Mouse (Mus musculus): ENCODE measurements around the gene Pbld1.
A peak's percentile ranks its signal among the peaks of the same experiment; 100 is the strongest.

Gene Pbld1

DNA sequence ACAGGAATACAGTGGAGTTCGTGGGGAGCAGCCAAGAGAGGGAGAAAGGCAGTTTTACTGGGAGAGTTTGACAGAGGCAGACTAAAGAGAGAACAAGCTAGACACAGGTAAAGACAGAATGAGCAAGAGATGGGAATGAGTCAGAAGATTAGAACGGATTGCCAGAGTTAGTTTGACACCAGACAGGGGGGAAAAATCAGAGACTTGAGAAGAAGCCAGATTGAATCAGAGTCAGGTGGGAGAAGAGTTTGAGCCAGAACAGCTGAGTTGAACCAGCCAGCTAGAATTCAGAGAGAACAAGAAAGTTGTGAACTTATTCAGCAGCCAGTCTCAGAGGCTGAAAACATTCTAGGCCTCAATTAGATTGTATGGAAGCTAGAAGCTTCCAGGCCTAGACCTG is at the start of gene Pbld1:
Pbld1 (plus strand) TSS at position 301 of the 400 bp plus-strand sequence.
- no peak for DNase-seq

DNA sequence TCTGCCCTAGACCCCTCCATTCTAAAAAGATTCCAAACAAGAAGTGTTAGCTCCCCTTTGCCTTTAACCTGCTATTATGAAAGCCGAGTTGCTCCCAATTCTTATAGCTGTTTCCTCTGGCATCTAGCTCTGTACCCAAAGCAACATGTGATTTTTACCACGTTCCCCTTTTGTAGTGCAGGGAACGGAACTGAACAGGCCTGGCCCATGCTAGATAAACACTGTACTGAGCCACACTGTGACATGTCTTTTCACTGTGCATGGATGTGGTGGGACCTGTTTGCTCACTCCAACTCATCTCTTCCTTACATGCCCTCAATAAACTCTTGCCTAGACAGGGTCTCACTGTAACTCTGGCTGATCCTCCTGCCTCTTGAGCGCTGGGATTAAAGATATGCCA is 49.7 kb upstream of the Pbld1 start:
- no peak for DNase-seq

DNA sequence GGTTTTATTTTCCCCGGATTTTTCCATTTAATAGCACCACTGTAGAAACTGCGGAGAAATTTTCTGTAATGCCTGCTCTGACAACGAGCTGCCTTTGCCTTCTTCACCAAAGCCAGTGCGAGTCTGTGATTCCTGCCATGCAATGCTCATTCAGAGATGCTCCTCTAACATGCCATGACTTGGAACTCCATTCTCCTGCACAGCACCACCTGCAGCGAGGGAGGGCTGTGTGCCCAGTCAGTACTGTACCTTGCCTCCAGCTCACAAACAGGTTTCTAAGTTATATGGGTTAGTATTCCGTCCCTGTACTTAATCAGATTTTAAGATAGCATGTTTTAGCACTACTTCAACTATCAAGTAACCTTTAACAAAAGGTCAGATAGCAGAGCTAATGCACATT is 48.4 kb upstream of the Pbld1 start:
- no peak for DNase-seq

DNA sequence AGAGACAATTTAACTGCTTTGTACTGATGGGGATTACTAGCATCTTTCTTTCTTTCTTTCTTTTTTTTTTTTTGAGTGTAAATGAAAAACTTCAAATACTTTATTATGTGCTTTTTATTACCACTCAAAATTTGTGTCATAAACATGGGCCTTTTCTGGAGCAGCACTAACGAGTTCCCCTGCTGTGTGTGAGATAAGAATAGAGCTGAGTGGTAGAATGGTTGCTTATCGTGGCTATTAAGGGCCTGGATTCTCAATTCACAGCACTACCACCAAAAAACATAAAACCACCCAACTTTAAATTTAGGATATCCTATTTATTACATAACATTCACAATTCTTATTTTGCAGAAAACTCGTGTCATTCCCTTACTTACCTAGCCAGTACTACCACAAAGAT is 46.5 kb upstream of the Pbld1 start:
- DNase-seq = no peak

DNA sequence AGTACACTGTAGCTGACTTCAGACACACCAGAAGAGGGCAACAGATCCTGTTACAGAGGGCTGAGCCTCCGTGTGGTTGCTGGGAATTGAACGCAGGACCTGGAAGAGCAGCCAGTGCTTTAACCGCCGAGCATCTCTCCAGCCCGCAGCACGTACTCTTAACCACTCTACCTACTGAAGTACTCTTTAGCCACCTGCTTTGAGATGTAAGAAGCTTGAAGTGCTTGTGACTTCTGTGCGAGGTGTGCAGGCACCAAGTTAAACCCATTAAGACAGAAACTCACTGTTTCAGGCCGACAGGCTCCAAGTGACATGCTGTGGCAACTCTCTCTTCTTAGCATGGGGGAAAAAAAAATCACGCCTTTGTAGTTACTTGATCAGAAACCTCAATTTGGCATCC is 45.8 kb upstream of the Pbld1 start:
- DNase-seq = no peak

DNA sequence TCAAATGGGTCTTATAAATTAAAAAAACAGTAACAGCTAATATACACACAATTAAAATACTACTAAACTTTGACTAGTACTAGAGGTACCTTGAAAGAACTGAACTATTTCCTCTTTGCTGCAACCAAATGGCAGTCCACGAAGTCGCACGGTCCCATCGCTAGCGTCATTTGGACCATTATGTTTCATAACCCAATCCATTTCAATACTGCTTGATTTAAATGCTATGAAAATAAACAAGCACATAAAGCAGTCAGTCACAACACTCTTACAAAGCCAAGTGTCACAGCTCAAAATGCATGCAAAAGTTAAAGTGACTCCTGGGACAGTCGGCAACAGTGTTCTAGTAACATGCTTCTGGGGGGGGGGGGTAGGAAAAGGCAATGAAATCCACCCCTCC is 40.7 kb upstream of the Pbld1 start:
- no peak for DNase-seq

DNA sequence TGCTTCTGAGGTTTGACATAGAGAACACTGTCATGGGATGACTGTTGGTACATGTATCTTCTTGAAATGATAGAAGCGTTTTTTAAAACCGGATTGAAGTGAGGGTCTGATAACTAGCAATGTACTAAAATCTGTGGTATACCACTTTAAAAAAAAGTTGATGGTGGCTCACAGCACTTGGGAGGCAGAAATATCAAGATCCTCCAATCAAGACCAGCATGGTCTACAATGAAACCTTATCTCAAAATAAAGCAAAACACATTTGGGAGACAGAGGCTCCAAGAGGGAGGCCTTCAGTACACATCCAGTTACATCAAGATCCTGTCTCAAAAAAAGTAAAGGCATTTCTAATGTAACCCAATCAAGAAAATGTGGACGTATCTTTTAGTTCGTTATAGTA is 38.3 kb upstream of the Pbld1 start:
- no peak for DNase-seq

DNA sequence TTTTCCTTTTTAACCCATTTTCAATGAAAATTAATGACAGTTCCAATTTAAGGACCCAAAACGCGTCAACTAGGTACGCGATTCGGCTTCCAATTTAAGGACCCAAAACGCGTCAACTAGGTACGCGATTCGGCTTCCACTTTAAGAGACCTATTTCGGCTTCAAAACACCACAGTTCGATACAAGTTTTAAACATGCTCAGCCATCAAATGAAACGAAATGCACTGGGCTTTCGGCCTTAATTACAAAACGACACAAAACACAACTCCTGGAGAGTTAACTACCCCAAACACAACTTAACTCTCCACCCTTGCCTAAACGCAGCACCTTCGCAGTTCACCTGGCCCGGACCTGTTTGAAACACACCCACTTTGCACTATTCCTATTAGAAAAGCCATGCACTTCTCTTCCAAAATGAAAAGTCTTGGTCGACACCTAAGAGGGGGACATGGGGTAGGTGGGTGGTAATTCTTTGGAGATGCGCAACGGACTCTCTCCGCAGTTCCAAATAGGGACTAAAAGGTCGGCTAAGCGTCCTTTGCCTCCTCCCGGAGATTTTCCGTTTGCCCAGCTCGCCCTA is 37.3 kb upstream of the Pbld1 start:
- no peak for DNase-seq

DNA sequence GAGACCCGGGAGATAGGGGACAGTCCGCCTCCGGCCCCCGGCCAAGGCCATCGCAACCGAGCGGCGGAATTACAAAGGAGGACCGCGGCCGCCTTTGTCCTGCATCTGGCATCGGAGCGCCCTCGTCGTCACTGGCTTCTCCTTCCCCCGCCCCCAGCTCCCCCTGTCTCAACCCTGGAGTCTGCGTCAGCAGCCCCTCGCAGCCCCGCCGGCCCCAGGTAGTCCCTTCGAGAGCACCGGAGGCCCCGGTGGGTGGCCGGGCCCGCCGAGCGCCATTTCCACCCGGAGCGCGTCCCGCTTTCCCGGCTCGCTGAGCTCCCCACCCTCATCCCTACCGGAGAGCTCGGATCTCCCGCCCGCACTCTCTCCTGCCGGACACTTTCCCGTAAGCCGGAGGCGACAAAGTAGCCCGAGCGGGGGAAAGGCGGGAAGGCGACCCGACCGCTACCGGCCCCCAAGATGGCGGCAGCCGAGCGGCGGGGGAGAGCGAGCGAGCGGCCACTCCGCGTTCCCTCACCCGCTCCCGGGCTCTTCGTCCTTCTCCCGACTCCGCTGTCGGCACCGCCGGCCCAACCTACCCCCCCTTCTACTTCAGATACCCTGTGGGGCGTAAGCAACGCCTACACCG is 36.7 kb upstream of the Pbld1 start:
- peak; percentile 53 for DNase-seq

DNA sequence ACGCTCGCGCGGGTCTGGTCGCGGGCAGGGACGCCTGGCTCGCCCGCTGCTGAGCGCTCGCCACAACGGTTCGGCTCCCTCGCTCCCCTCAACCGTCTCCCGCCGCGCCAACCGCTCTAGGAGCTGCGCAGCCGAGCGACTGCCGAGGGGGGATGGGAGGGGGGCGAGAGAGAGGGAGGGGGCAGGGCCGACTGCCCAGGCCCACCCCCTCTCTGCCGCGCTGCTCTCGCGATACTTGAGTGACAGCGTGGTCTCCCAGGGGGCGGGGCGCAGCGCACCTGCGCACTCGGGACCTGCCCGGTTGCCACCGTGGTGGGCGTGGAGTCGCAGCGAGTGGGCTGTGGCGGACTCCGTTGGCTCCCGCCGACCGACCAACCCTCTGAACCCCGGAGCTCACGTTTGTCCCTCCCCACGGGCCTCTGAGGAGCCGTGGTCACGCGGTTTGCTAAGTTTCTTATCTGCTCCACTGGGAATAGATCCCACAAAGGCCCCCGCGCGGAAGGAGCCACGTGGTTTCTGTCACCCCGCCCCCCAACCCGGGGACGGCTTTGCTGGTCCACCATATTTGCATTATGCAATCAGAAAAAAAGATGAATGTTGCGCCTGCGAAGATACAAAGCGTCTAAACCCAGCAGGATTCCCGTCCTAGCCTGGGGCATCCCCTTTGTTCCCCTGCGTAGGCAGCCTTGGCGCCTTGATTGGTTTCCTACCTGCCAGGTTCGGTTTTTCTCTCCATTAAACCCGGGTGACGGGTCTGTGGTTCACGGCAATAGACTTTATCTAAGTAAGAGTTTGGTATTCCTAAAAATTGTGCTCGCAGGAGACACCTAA is 36.0 kb upstream of the Pbld1 start, which contains the start of the genes Hnrnph3 and Pbld2:
Hnrnph3 (minus strand) TSS at position 469 of the 831 bp plus-strand sequence.
Pbld2 (plus strand) TSS at position 567 of the 831 bp plus-strand sequence.
- peak; percentile 98 for DNase-seq

DNA sequence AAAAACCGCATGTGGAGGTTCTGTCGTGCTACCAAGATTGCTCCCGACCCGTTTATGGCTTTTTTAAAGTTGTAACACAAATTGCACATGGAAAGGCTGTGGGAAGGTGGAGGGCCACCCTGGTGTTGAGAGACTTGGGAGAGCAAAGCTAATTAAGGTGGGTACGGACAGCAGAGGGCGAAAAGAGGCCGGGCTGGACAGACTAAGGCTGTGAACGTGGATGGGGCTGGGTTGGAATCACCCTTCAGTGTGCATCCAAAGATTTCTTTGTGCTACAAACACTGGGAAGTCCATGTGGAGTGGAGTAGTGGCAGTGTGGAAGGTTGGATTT is 35.4 kb upstream of the Pbld1 start:
- peak; percentile 52 for DNase-seq

DNA sequence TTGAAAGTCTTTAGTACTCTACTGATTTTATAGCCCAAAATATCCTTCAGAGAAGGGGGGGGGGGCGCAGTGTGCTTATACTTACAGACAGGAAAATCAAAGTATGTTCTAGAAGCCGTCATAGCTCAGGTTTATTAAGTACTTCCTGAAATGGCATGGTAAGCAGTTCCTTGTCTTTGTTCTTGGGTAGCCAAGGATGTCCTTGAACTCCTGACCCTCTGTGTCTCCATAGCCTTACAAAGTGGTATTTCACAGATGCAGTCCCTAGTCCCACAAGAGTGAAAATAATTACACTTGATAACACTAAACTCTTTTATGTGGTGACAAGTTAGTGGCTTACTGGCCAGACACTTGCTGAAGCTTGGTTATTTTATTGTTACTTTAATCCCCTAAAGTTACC is 34.9 kb upstream of the Pbld1 start:
- DNase-seq = no peak

DNA sequence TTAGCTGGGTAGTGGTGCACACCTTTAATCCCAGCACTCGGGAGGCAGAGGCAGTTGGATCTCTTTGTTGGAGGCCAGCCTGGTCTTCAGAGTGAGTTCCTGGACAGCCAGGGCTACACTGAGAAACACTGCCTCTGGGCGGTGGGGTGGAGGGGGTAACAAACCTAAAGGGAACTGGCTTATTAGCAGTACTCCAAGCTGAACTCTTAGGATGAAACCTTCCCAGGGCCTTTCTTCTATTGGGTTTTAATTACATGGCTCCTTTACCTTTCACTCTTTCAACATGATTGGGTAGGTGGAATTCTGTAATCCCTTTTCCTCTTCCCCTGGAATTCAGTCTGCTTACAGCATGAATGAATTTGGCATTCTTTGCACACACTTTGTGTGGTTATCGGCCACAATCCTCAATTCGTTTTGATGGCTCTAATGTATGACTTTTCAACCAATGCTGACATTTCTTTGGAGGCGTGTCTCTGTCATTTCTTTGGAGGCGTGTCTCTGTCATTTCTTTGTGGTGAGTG is 34.4 kb upstream of the Pbld1 start:
- DNase-seq = no peak

DNA sequence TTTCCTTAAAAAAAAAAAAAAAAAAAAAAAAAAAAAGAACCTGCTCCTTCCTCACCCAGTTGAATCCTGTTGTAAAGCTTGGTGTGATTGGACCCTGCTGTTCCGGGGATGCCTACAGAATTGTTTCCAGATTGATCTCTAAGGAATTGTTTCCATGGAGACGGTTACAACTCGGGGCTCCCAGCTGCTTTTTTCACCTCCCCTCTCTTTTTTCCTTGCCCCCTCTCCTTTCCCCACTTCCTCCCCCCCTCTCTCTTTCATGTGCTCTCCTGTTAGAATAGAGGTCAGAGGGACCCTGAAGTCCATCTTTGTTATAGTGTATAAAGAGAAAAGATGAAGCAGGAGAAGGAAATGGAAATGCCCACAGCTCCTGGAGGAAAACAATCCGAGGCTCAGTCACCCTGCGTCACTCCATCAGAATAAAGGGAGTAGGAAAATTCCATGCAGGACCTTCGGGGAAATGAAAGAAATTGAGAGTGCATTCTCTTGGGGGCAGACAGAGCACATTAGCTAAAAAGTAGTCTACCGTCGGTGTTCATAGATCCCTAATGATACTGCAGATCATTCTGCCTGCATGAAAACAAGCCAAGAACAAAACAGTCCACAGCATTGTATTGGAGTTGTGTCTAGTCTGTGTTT is 33.7 kb upstream of the Pbld1 start:
- DNase-seq = peak; percentile 53

DNA sequence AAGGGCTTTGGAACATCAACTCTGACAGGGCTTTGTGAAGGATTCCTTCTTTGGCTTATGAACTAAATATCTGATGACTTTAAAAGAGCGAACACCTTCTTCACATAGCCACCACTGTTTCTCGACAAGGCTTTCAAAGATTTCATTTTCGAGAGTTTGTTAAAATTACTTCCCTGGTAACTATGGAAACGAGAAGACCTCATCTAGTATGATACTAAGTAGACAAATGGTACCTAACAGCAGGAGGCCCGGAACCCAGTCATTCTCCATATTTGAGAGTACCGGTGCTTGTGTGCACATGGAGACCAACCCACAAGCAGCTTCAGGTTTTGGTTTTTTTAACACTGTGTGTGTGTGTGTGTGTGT is 33.2 kb upstream of the Pbld1 start:
- DNase-seq = peak; percentile 67

DNA sequence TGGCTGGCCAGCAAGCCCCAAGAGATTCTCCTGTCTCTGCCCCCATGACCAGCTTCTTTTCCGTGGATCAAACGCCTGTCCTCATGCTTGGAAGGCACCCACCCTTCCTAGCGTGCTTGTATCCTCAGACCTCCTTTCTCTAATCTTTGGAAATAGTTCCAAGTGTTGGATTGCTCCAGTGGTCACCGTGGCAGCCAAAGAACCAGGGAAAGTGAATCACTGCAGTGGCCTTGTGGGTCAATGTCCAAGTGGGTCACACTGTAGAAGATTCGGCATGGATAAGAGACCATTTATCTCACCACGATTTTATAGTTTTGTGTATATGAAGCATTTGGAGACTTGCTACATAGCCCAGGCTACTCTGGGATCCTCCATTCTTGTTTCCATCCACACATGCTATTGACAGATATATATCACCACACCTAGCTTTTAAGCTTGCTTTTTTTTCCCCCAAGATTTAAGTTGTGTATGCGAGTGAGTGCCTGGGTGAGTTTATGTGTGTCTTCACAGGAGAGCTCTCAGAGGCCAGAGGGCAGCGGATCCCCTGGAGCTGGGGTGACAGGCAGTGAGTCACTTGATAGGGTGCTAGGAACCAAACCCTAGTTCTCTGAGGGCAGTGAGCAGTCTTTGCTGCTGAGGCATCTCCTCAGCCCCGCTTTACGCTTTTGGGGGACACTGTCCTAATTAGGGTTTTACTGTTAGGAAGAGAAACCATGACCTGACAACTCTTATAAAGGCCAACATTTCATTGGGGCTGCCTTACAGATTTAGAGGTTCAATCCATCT is 32.4 kb upstream of the Pbld1 start:
- DNase-seq = no peak

DNA sequence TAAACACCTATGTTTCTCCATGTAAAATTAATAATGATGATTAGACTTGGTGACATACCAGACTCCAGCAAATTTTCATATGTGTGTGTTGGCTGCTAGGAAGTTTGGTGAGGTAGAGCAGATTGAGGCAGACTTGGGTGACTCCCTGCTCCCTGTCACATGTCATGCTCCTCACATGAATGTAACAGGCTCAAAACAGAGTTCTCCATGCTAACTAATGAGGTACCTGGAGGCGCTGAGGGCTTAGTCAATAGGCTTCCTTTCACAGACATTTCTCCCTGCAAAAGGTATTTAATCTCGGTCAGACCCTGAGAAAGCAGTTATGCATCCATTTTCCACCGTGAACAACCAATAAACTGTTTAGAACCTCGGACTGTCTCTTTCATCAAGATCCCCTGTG is 31.6 kb upstream of the Pbld1 start:
- DNase-seq = no peak

DNA sequence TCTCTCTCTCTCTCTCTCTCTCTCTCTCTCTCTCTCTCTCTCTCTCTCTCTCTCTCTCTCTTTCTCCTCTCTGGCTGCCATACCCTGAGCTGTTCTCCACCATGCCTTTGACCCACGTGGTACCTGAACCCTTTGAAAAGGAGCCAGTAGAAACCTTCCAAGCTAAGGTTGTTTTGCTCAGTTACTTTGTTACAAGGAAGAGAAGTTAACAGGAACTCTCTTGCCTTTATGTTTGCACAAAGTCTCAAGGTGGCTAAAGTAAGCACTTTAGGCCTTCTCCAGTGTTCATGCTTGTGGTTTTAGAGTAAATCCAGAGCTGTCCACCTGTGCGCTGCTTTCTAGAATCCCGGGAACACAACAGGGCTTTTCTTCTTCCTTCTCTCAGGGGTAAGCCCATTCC is 27.7 kb upstream of the Pbld1 start:
- DNase-seq = no peak

DNA sequence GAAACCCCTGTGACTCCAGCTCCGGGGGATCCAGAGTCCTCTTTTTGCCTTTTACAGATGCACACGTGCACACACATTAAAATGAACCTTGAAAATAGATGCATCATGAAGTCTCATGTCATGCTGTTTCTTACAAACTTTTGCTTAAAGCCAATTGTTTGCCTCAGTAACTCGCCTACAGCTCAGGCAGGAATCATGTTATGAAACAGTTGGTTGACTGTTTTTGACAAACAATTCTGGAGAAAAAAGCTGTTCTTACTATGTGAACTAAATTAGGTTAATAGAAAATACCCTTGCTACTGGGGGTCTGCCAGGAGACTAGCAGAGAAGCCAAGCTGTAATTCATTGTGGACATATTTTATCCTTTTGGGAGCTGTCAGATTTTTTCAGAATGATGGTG is 27.0 kb upstream of the Pbld1 start:
- DNase-seq = no peak

DNA sequence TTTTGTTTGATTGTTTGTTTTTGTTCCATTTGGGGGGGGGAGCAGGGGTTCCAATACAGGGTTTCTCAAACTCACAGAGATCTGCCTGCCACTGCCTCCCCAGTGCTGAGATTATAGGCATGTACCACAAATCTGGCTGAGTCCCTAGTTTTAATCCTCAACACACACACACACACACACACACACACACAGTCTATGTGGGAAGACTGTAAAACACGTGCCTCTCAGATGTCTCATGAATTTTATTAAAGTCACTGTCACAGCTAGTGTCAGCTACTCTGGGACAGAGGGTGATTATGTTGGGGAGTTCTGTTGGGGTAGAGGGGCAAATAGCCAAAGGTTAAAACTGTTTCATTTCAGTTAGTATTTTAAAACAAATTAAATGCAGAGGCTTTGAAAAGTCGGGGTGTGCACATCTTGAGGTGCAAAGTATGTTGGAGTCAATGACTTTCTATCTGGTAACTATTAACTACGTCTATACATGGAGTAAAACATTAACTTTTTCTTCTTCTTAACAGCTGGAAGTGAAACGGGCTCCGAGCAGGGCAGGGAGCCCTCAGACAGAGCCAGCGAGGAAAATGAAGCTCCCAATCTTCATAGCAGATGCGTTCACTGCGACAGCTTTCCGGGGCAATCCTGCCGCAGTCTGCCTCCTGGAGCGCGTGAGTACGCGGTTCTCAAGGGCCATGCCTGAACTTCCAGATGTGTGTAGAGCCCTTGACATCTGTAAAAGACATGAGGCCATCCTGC is 21.2 kb upstream of the Pbld1 start:
- DNase-seq = no peak

DNA sequence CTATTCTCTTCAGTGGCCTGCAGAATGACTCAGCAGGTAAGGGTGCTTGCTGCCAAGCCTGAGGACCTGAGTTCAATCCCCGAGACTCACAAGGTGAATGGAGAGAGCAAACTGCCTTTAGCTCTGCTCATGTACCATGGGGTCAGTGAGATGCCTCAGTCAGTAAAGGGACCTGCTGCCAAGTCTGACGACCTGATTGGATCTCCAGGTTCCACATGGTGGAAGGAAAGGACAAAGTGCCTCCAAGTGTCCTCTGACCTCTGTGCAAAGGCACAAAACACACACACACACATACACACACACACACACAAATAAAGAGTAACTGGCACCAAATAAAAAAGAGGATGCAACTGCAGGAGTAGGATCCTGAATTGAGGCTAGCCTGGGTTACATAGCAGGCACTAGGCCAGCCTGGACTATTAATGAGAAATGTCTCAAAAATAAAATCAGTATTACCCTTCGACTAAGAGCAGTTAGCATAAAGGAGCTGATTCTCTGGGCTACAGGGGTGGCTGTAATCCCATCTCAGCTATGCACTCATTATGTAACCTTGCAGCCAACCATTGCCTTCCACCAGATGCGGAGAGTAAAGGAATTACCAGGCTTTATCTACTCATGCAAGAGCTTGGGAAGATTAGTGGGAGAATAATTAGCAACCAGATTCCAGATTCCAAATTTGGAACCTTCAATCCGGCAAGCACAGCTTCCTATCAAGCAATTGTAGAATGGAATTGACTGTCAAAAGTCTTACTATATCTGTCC is 19.9 kb upstream of the Pbld1 start:
- DNase-seq = no peak
